Mouse (Mus musculus): ENCODE measurements at regions not wholly inside any gene's neighbourhood (a gene's known extent, or its start where the extent isn't known, plus 50 kb on each side); places are given as distances from the start of the nearest gene placed in this dataset.

DNA sequence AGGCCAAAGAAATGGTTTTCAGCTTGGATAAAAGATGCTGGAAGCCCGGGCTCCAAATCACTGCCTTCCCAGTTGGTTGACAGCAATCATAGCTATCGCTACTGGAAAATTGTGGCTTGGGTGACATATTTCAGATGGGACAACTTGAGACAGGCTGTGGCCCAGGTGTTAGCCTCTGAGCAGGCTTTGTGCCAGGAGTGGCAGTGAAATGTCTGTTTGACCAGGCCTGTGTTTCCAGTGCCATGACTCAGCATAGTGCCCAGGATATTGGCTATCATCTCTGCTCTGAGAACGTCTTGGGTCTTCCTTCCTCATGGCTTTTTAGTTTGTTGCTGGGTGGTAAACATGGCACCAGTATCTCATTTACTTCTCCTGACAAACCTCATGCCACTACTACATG, 266.9 kb downstream of the Emp1 start:
- TF ChIP-seq POLR2A (IDR thresholded peaks at IDR 0.05; ENCODE audit: insufficient read length, low read depth) (no peak), MAX (IDR thresholded peaks at IDR 0.05; ENCODE audit: low read depth) (no peak), REST (IDR thresholded peaks at IDR 0.05; ENCODE audit: insufficient read depth, insufficient read length) (no peak), TCF12 (IDR thresholded peaks at IDR 0.05; ENCODE audit: insufficient read depth, poor library complexity, severe bottlenecking) (no peak), USF1 (IDR thresholded peaks at IDR 0.05; ENCODE audit: low read depth) (no peak), E2F4 (IDR thresholded peaks at IDR 0.05; ENCODE audit: insufficient read depth) (no peak)

Data from myocyte (in vitro differentiated cells).